Mouse (Mus musculus): ENCODE measurements around the gene Smarcb1.
"Not testable (repeated sequence)": the region's sequence is repeated elsewhere in the genome, so short reads cannot be mapped to it uniquely, and the experiment has no call there.

Gene Smarcb1

GRCm38 (mm10) chr10:75889406-75890153 is 31.8 kb downstream of the Smarcb1 start:
- no peak for DNase-seq (ENCODE audit: low read depth, low spot score)

GRCm38 (mm10) chr10:75887504-75887903 is 33.9 kb downstream of the Smarcb1 start:
- not testable (repeated sequence) for DNase-seq (ENCODE audit: low read depth, low spot score)

- no peak for DNase-seq (ENCODE audit: low read depth, low spot score)
Observed at GRCm38 (mm10) chr10:75884742-75885141, 36.7 kb downstream of the Smarcb1 start.

- no peak for DNase-seq (ENCODE audit: low read depth, low spot score)
Observed at GRCm38 (mm10) chr10:75883232-75883552, 38.2 kb downstream of the Smarcb1 start.

- DNase-seq (ENCODE audit: low read depth, low spot score): no peak
Observed at GRCm38 (mm10) chr10:75882433-75883231, 38.8 kb downstream of the Smarcb1 start.

- DNase-seq (ENCODE audit: low read depth, low spot score): no peak
Observed at GRCm38 (mm10) chr10:75881578-75882432, 39.6 kb downstream of the Smarcb1 start.

- no peak for DNase-seq (ENCODE audit: low read depth, low spot score)
Observed at GRCm38 (mm10) chr10:75880771-75881577, 40.4 kb downstream of the Smarcb1 start.

GRCm38 (mm10) chr10:75880351-75880750 is 41.1 kb downstream of the Smarcb1 start:
- DNase-seq (ENCODE audit: low read depth, low spot score): no peak

- DNase-seq (ENCODE audit: low read depth, low spot score): no peak
Observed at GRCm38 (mm10) chr10:75878836-75879235, 42.6 kb downstream of the Smarcb1 start.

GRCm38 (mm10) chr10:75873543-75874170 is 47.8 kb downstream of the Smarcb1 start:
- no peak for DNase-seq (ENCODE audit: low read depth, low spot score)

GRCm38 (mm10) chr10:75872915-75873542 is 48.4 kb downstream of the Smarcb1 start:
- peak; percentile 83 for DNase-seq (ENCODE audit: low read depth, low spot score)

GRCm38 (mm10) chr10:75872025-75872914 is 49.1 kb downstream of the Smarcb1 start:
- DNase-seq (ENCODE audit: low read depth, low spot score): no peak

- no peak for DNase-seq (ENCODE audit: low read depth, low spot score)
Observed at GRCm38 (mm10) chr10:75861587-75861986, 59.8 kb downstream of the Smarcb1 start.

GRCm38 (mm10) chr10:75860746-75861145 is 60.7 kb downstream of the Smarcb1 start:
- DNase-seq (ENCODE audit: low read depth, low spot score): no peak

- peak; percentile 78 for DNase-seq (ENCODE audit: low read depth, low spot score)
Observed at GRCm38 (mm10) chr10:75859786-75860470, 61.5 kb downstream of the Smarcb1 start, which contains the start of gene Mif. TSS of gene Mif (minus strand) at chr10:75860240.

- DNase-seq (ENCODE audit: low read depth, low spot score): no peak
Observed at GRCm38 (mm10) chr10:75859107-75859746, 62.2 kb downstream of the Smarcb1 start.

GRCm38 (mm10) chr10:75857598-75857997 is 63.8 kb downstream of the Smarcb1 start:
- DNase-seq (ENCODE audit: low read depth, low spot score): no peak

GRCm38 (mm10) chr10:75856976-75857375 is 64.4 kb downstream of the Smarcb1 start:
- no peak for DNase-seq (ENCODE audit: low read depth, low spot score)

Data from brain, embryonic 18.5 days (tissue).